Mouse (Mus musculus) embryonic stem cell, embryonic (primary cell): ENCODE results near the gene Azi2.

ENCODE experiments used
- CTCF ChIA-PET, 4 experiments: fragments of 300-600 bp in 2 of 4; fragments of 350-600 bp in 2 of 4; sonication (Branson Sonifier 250); formaldehyde crosslinking; loops; one replicate each; lab custom pipeline; 2022; ENCODE audit warnings: inconsistent platforms in 2 of 4; lab: Charles Lee
- POLR2A ChIA-PET, 4 experiments: fragments of 300-600 bp in 2 of 4; fragments of 350-600 bp in 2 of 4; sonication (Branson Sonifier 250); formaldehyde crosslinking; loops; one replicate each; lab custom pipeline; 2022; ENCODE audit warnings: antibody characterized with exemption in 4 of 4, inconsistent platforms in 1 of 4; lab: Charles Lee

Gene Azi2

GRCm38 (mm10) chr9:118040218-118041021, at the start of gene Azi2:
TSS of gene Azi2 (plus strand) at chr9:118040499.
- ChIA-PET POLR2A (interaction anchor here (0.6 to 1.5 kb wide), 13 partner anchors 8 to 469 kb away, joined by 3 to 6 read pairs (median 3); no protein-coding TSS in a partner anchor), CTCF (interaction anchor here (0.5 to 1.3 kb wide), 26 partner anchors 11 to 2001 kb away, joined by 3 to 10 read pairs (median 3); partner anchors contain the start of gene Eomes (in 1 of the 4))

DNA sequence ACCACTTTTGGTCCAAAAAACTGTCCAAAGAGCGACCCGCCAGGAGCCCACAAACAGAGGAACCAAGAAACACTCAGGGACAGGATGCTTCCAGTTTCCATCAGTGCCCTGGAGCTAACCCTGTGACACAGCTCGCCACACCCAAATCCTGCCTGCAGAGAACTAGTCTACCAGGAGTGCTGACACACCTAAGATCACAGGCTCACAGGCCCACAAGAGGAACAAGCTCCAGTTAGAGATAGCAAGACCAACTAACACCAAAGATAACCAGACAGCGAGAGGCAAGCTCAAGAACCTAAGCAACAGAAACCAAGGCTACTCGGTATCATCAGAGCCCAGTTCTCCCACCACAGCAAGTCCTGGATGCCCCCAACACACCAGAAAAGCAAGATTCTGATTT, 43.7 kb upstream of the Azi2 start:
- ChIA-PET CTCF (no interaction called here), POLR2A (no interaction called here)

GRCm38 (mm10) chr9:118001488-118001887, 38.8 kb upstream of the Azi2 start:
- CTCF ChIA-PET: no interaction called here
- POLR2A ChIA-PET: no interaction called here

GRCm38 (mm10) chr9:118003218-118003886, 36.9 kb upstream of the Azi2 start:
- ChIA-PET POLR2A (no interaction called here), CTCF (interaction anchor here in 1 of 4 experiments (0.6 kb wide), 1 partner anchor 124 kb away, joined by 4 read pairs; no protein-coding TSS in a partner anchor)

GRCm38 (mm10) chr9:118003937-118004336, 36.4 kb upstream of the Azi2 start:
- ChIA-PET CTCF (no interaction called here), POLR2A (no interaction called here)

DNA sequence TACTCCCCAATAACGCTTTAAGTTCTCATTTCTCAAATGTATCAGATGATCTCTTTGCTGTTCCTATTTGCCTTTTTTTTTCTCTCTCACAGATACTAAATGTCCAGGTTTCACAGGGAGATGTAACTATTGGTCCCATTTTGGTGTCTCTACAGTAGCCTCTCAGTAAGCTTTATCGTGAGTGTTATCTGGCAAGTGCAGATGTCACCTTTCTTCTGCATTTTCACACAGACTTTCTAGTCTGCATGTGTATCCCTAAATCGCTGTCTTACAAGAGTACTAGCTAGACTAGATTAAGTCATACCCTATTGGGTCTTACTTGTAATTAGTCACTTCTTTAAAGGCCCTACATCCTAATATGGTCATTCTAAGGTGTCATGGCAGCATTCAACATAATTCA, 27.4 kb upstream of the Azi2 start:
- POLR2A ChIA-PET: no interaction called here
- CTCF ChIA-PET: no interaction called here

DNA sequence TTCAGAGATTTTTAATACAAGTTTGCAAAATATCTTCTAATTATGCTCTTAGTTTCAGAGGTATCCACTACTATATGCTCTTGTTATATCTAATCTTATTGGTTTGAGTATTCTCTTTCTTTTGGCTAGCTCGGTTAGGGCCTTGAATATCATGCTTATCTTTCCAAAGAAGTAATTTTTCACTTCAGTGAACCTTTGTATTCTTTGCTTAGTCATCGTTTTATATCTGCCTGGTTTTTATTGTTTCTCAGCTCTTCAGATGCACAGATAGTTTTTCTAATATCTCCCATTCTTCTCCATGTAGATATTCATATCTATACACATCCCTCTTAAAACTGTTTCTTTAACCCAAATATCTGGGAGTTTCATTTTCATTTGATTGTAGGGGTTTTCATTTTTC, 15.3 kb upstream of the Azi2 start:
- POLR2A ChIA-PET: interaction anchor here in 1 of 4 experiments (0.6 kb wide), 1 partner anchor 10 kb away, joined by 6 read pairs; no protein-coding TSS in a partner anchor
- CTCF ChIA-PET: no interaction called here

- POLR2A ChIA-PET: interaction anchor here in 2 of 4 experiments (1.0 to 1.5 kb wide), 2 partner anchors 10 to 11 kb away, joined by 3 to 4 read pairs; partner anchors contain the start of gene Azi2 (in 2 of the 2)
- CTCF ChIA-PET: interaction anchor here in 3 of 4 experiments (0.9 to 1.7 kb wide), 4 partner anchors 10 to 168 kb away, joined by 3 to 8 read pairs (median 3); partner anchors contain the start of gene Azi2 (in 1 of the 3)
These were observed 10.8 kb upstream of the Azi2 start for GRCm38 (mm10) chr9:118029490-118029889.

DNA sequence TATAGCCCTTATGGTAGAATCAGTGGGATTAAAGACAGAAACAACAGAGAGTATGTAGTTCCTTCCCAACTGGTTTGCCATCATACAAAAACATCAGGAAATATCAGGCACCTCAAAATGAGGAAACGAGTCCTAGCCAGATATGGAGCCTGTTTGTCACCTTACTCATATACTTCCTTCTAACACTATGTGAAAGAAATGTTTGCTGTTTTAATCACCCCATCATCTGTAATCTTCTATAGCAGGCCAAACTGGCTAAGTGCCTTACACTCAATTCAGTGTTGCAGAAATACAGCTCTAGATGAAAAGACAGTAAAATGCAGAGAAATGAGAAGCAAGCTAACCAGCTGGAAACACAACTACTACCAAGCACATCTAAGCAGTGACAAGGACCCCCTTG, 10.0 kb upstream of the Azi2 start:
- ChIA-PET CTCF (interaction anchor here in 2 of 4 experiments (1.2 to 1.7 kb wide), 3 partner anchors 10 to 169 kb away, joined by 3 to 8 read pairs (median 3); partner anchors contain the start of gene Azi2 (in 1 of the 2)), POLR2A (interaction anchor here in 2 of 4 experiments (1.0 to 1.5 kb wide), 2 partner anchors 9 to 10 kb away, joined by 3 to 4 read pairs; partner anchors contain the start of gene Azi2 (in 2 of the 2))

GRCm38 (mm10) chr9:118031694-118032093, 8.6 kb upstream of the Azi2 start:
- CTCF ChIA-PET: no interaction called here

DNA sequence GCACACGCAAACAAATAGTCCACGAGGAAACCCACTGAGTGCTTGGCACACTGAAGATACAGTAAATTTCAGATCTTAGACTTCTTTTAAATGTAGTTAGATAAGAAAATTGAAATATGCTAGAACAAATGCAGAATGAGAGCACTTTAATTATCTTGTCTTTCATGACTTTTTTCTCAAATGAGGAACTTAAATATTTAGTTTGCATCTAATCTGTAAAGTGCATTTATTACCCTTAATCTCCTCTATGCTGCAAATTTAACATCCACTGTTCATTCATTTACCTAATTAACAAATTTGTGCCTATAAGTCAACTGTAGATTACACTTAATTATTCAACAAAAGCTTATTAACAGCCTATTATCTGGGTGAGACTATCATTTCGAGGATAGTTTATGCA, 5.3 kb upstream of the Azi2 start:
- ChIA-PET CTCF (no interaction called here), POLR2A (no interaction called here)

More at GRCm38 (mm10) chr9:118031694-118032093, 8.6 kb upstream of the Azi2 start:
- POLR2A ChIA-PET: no interaction called here

DNA sequence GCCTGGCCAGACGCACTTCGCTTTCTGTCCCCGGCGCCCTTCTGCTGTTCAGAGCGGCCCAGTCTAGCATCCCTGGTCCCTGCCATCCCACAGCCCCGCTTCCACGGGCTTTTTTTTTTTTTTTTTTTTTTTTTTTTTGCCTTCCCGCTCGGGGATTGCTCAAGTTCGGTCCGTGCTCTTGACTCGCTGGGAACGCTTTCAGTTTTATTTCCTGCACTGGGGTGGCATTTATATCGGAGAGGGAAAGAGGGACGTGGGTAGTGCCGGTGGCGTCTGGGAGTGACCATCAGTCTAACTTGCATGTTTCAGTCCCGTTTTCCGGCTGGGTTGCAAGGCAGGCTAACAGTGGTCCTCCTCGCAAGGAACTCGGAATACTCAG, 712 bp downstream of the Azi2 start:
- ChIA-PET CTCF (no interaction called here), POLR2A (interaction anchor here in 1 of 4 experiments (1.5 kb wide), 1 partner anchor 317 kb away, joined by 4 read pairs; no protein-coding TSS in a partner anchor)

GRCm38 (mm10) chr9:118041646-118042045, 1.3 kb downstream of the Azi2 start:
- ChIA-PET CTCF (interaction anchor here in 1 of 4 experiments (1.7 kb wide), 1 partner anchor 448 kb away, joined by 3 read pairs; no protein-coding TSS in a partner anchor), POLR2A (interaction anchor here in 2 of 4 experiments (0.8 to 1.5 kb wide), 3 partner anchors 317 to 437 kb away, joined by 3 to 4 read pairs (median 3); no protein-coding TSS in a partner anchor)

DNA sequence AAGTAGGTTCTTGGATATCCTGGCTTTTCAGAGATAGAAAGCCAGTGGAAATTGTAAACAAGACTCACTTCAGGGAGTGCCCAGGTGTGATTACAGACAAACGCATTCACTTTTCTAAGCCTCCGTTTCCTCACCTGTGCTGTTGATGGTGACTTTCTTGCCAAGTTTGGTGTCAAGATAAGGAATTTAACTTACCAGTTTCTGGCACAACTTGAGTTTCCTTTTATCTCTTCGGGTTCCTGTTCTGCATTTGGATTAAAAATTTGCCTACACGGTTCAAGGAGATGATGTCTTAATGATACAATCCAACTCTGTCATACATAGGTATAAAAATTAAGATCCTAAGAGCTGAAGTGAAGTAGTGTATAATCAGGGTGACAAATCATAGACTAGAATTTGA, 2.4 kb downstream of the Azi2 start:
- POLR2A ChIA-PET: interaction anchor here in 1 of 4 experiments (1.3 kb wide), 1 partner anchor 436 kb away, joined by 3 read pairs; no protein-coding TSS in a partner anchor
- CTCF ChIA-PET: interaction anchor here in 1 of 4 experiments (1.7 kb wide), 1 partner anchor 447 kb away, joined by 3 read pairs; no protein-coding TSS in a partner anchor

GRCm38 (mm10) chr9:118043581-118043980, 3.3 kb downstream of the Azi2 start:
- POLR2A ChIA-PET: no interaction called here
- CTCF ChIA-PET: no interaction called here

GRCm38 (mm10) chr9:118045011-118045533, 4.8 kb downstream of the Azi2 start:
- ChIA-PET POLR2A (interaction anchor here in 1 of 4 experiments (1.2 kb wide), 1 partner anchor 482 kb away, joined by 3 read pairs; no protein-coding TSS in a partner anchor), CTCF (interaction anchor here in 1 of 4 experiments (1.0 kb wide), 1 partner anchor 124 kb away, joined by 3 read pairs; no protein-coding TSS in a partner anchor)

GRCm38 (mm10) chr9:118053286-118053685, 13.0 kb downstream of the Azi2 start:
- POLR2A ChIA-PET: no interaction called here
- CTCF ChIA-PET: interaction anchor here in 2 of 4 experiments (1.7 to 2.4 kb wide), 3 partner anchors 115 to 436 kb away, joined by 5 to 8 read pairs (median 6); no protein-coding TSS in a partner anchor

DNA sequence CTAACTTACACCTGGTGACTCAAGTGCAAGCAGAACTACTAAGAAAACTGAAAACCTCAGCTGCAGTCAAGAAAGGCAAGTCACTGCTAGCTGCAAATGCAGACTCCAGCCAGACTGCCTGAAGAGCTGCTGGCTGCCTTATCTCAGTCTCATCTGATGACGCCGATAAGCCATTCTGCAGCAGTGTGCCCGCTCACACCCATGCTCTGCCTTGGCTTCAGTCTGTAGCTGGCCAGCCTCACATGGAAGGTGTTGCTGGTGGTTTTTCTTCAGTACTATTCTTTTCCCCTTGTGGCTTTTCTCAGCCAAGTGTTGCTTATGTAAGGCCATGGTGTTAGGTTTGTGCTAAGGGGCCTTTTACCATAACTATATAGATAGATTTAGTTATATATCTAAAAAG, 18.8 kb downstream of the Azi2 start:
- CTCF ChIA-PET: interaction anchor here in 2 of 4 experiments (0.5 to 0.8 kb wide), 2 partner anchors 430 to 812 kb away, joined by 3 read pairs; no protein-coding TSS in a partner anchor
- POLR2A ChIA-PET: no interaction called here
